Mouse (Mus musculus) liver, postnatal 0 days (tissue): ENCODE measurements around the gene Psmb3. TPM values are rescaled to one million over a fixed set of nuclear protein-coding genes. Genes with fewer than 3 reads are reported as not detected.

Experiments used
- ATAC-seq: fragments of 200-750 bp; cut with Nextera tagmentation; 2 replicates; pipeline ENCODE4 v1.8.0; 2017; ENCODE audit warnings: mild to moderate bottlenecking, moderate library complexity
- DNase-seq: peaks from one replicate; pipeline ENCODE4 v3.0.0-alpha.2; 2016
- H3K27ac ChIP-seq: fragments of 300-500 bp; sonication (generic); 2 replicates; pipeline ENCODE4 v1.5.1; 2014; ENCODE audit warnings: antibody characterized with exemption, moderate library complexity, mild to moderate bottlenecking, low read depth
- H3K27me3 ChIP-seq: fragments of 300-500 bp; sonication (generic); 2 replicates; pipeline ENCODE4 v1.6.1; 2014; ENCODE audit warnings: low read length, control low read depth, mixed read lengths; ENCODE audit not compliant: insufficient read depth
- H3K36me3 ChIP-seq: fragments of 300-500 bp; sonication (generic); replicated peaks from 2 replicates; pipeline ENCODE4 v1.6.1; 2014; ENCODE audit warnings: mild to moderate bottlenecking, control low read depth, low read length, moderate library complexity, mixed read lengths; ENCODE audit not compliant: insufficient read depth
- H3K4me1 ChIP-seq: fragments of 300-500 bp; sonication (generic); 2 replicates; pipeline ENCODE4 v1.6.1; 2014; ENCODE audit warnings: antibody characterized with exemption, mild to moderate bottlenecking, control low read depth; ENCODE audit not compliant: insufficient read depth
- H3K4me2 ChIP-seq: fragments of 300-500 bp; sonication (generic); 2 replicates; pipeline ENCODE4 v1.6.1; 2014; ENCODE audit warnings: low read depth, mild to moderate bottlenecking, low read length, moderate library complexity, mixed read lengths
- H3K4me3 ChIP-seq: fragments of 300-500 bp; sonication (generic); 2 replicates; pipeline ENCODE4 v1.5.1; 2014; ENCODE audit warnings: low read depth, low read length
- H3K9ac ChIP-seq: fragments of 300-500 bp; sonication (generic); replicated peaks from 2 replicates; pipeline ENCODE4 v1.6.1; 2014; ENCODE audit warnings: mild to moderate bottlenecking, moderate library complexity
- H3K9me3 ChIP-seq: fragments of 300-500 bp; sonication (generic); 2 replicates; pipeline ENCODE4 v1.6.1; 2016; ENCODE audit warnings: mild to moderate bottlenecking, control low read depth, low read length, mixed read lengths
- CTCF ChIP-seq: sonication (generic); IDR thresholded peaks from 2 replicates; pipeline ENCODE4 v1.5.1; 2016; ENCODE audit warnings: antibody characterized with exemption, low read depth
- EP300 ChIP-seq: IDR thresholded peaks from 2 replicates; pipeline ENCODE4 v1.6.1; 2016; ENCODE audit warnings: antibody characterized with exemption, low read depth, mild to moderate bottlenecking
- WGBS: fragments of 180-500 bp; shearing (Covaris S2); extraction: QIAGEN DNeasy Blood & Tissue Kit; methylation state at CpG from one replicate; pipeline ENCODE4 v1.1.7; 2014; ENCODE audit not compliant: insufficient replicate concordance; 5-methylcytosine and 5-hydroxymethylcytosine counted together
- polyA plus RNA-seq: library from polyadenylated mRNA; unstranded; fragments of >200 nt; fragmentation: Nextera tagmentation; extraction: Ambion mirVana; gene quantifications from 2 replicates; pipeline ENCODE4 v1.2.1, GENCODE M21; 2015

Psmb3 gene
- polyA plus RNA-seq, 1 experiment from 2014 or later, result 267 TPM

- Histone ChIP-seq H3K27ac (no peak overlapping the region), H3K9me3 (no peaks in the 10 kb centered on the region), H3K9ac (no peak overlapping the region), H3K4me1 (no peaks in the 10 kb centered on the region), H3K36me3 (peaks cover 16% of the 10 kb centered on the region), H3K27me3 (no peaks in the 10 kb centered on the region), H3K4me2 (no peak overlapping the region), H3K4me3 (no peak overlapping the region)
- DNase-seq (no peak), ATAC-seq (no peak)
- 61% methylated on average over 2 of the region's 2 CpGs for WGBS
- no peak for TF ChIP-seq EP300
- no peak for TF ChIP-seq CTCF
Measured at GRCm38 (mm10) chr11:97671177-97671527, 32.0 kb upstream of the Psmb3 start.

DNA sequence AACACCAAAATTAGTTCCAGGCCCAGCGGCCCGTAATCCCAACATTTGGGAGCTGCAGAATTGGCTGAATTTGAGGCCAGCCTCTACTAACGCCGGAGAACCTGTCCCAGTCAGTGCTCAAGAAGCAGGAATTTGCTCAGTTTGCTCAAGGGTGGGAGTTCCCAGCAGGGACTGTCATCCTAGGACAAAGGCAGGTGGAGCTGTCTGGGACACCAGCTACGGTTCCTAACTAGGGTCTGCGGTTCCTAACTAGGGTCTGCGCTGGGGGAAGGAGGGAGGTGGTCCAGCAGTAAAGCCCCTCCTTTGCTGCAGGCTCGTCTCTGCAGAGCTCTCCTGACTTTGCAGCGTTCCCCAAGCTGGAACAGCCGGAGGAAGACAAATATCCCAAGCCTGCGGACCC lies 30.1 kb upstream of the Psmb3 start:
- Histone ChIP-seq H3K36me3 (peaks cover 20% of the 10 kb centered on the region), H3K27me3 (no peaks in the 10 kb centered on the region), H3K4me2 (no peak overlapping the region), H3K9me3 (no peaks in the 10 kb centered on the region), H3K9ac (no peak overlapping the region), H3K27ac (no peak overlapping the region), H3K4me1 (no peaks in the 10 kb centered on the region), H3K4me3 (no peak overlapping the region)
- DNase-seq (no peak), ATAC-seq (no peak)
- TF ChIP-seq CTCF, result no peak
- WGBS, result 86% methylated on average over 11 of the region's 11 CpGs

- H3K9me3 ChIP-seq, result no peaks in the 10 kb centered on the region
- H3K36me3 ChIP-seq, result peaks cover 20% of the 10 kb centered on the region
- TF ChIP-seq EP300 (no peak), CTCF (no peak)
- H3K27ac ChIP-seq, result no peak overlapping the region
- no peaks in the 10 kb centered on the region for H3K27me3 ChIP-seq
- no peak for DNase-seq
- H3K9ac ChIP-seq, result no peak overlapping the region
- no peak overlapping the region for H3K4me3 ChIP-seq
- no peak for ATAC-seq
- no peaks in the 10 kb centered on the region for H3K4me1 ChIP-seq
- WGBS, result 89% methylated on average over 15 of the region's 15 CpGs
- H3K4me2 ChIP-seq, result no peak overlapping the region
Measured at GRCm38 (mm10) chr11:97676050-97676754, 27.0 kb upstream of the Psmb3 start.

- no peak for TF ChIP-seq EP300
- no peak for TF ChIP-seq CTCF
- no peak for DNase-seq
- Histone ChIP-seq H3K9me3 (no peaks in the 10 kb centered on the region), H3K4me1 (no peaks in the 10 kb centered on the region), H3K4me3 (no peak overlapping the region), H3K4me2 (no peak overlapping the region), H3K9ac (no peak overlapping the region), H3K27ac (no peak overlapping the region), H3K36me3 (peaks cover 29% of the 10 kb centered on the region), H3K27me3 (no peaks in the 10 kb centered on the region)
- 80% methylated on average over 15 of the region's 15 CpGs for WGBS
- no peak for ATAC-seq
Measured at GRCm38 (mm10) chr11:97677381-97677780, 25.8 kb upstream of the Psmb3 start.

- H3K4me1 ChIP-seq, result no peaks in the 10 kb centered on the region
- DNase-seq, result no peak
- 77% methylated on average over 8 of the region's 8 CpGs for WGBS
Measured at GRCm38 (mm10) chr11:97677842-97678241, 25.4 kb upstream of the Psmb3 start.

GRCm38 (mm10) chr11:97678301-97678700 lies 24.9 kb upstream of the Psmb3 start:
- 84% methylated on average over 12 of the region's 15 CpGs for WGBS
- Histone ChIP-seq H3K27me3 (no peaks in the 10 kb centered on the region), H3K27ac (no peak overlapping the region), H3K9me3 (no peaks in the 10 kb centered on the region), H3K4me3 (no peak overlapping the region), H3K36me3 (peaks cover 25% of the 10 kb centered on the region), H3K4me1 (no peaks in the 10 kb centered on the region), H3K9ac (no peak overlapping the region), H3K4me2 (no peak overlapping the region)
- no peak for ATAC-seq
- no peak for DNase-seq
- TF ChIP-seq CTCF (no peak), EP300 (no peak)

More at GRCm38 (mm10) chr11:97677842-97678241, 25.4 kb upstream of the Psmb3 start:
- Histone ChIP-seq H3K27ac (no peak overlapping the region), H3K9ac (no peak overlapping the region), H3K4me2 (no peak overlapping the region), H3K4me3 (no peak overlapping the region), H3K27me3 (no peaks in the 10 kb centered on the region), H3K9me3 (no peaks in the 10 kb centered on the region), H3K36me3 (peaks cover 27% of the 10 kb centered on the region)
- TF ChIP-seq CTCF (peak; percentile 16; the same call in 1 of the 2 replicates), EP300 (no peak)
- no peak for ATAC-seq
